Mouse (Mus musculus) cerebellum, postnatal 25 days (tissue): ENCODE data around the gene Xylt1.

Experiments
- DNase-seq, 2 experiments: peaks; one replicate each; pipeline ENCODE4 v3.0.0; 2021; ENCODE audit warnings: mixed read lengths in 2 of 2

Xylt1 gene

DNA sequence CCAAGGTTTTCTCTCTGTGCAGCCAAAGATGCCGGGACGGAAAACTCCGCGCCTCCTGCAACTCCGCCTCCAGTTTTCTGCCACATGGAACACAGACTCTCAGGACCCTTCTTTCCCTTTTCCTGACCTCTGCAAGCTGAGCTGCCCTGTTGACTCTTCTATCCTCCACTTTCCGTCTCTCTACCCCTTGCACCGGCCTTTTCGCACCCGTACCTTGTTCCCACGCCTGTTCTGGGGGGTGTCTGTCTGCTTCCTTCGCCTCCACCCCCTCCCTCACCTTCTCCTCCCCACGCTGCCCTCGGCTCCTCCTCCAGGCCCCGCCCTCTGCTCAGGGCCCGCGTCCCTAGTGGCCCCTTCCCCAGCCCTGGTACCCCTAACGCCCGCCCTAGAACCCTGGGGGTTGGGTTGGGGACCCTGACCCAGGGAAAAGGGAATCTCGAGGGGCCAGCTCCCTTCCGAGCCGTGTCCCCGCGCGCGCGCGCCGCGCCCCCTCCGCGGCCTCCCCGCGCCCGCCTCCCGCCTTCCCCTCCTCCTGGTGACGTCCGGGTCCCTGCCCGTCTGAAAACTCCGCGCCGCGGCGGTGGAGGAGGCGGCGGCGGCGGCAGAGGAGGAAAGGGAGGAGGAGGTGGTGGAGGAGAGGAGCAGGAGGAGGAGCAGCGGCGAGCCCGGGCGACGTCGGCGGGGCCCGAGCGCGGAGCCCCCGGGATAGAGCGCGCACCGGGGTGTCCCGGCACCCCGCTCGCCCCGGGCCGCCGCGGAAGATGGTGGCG, at the start of gene Xylt1:
Gene Xylt1 (plus strand): TSS at position 562 of the 770 bp plus-strand sequence.
- DNase-seq: peak; percentile 73 to 79

DNA sequence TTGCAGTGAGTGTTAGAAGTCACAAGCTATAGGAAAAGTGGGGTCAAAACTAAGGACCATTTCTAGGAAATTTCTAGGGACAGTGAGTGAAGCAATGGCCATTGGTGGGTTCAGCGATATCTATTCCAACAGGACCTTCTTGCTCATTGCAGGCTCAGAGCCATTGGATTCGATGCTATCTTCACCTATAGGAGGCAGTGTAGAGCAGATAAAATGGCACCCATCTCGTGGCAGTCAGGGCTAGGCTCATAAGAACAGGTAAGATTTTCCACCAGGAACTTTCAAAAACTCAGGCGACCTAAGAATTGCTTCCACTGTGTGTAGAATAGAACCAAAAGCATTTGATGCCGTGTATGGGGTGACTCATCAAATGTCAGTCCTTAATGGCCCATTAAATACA, 46.8 kb upstream of the Xylt1 start:
- DNase-seq: no peak

DNA sequence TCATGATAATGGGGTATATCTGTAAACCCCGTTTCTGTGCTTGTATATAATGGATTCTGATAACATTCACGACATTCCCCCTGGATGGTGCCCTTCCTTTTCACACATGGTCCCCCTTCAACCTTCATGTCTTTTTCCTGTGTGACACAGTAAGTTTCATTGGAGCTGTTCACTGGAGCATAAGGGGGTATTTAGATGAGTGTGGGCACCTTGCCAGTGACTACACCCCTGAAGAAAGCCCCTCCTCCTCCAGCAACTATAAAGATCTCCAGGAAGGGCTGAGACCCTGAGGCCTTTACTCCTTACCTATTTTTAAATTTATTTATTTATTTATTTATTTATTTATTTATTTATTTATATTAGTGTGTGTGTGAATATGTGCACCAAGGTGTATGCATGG, 24.5 kb upstream of the Xylt1 start:
- no peak for DNase-seq

DNA sequence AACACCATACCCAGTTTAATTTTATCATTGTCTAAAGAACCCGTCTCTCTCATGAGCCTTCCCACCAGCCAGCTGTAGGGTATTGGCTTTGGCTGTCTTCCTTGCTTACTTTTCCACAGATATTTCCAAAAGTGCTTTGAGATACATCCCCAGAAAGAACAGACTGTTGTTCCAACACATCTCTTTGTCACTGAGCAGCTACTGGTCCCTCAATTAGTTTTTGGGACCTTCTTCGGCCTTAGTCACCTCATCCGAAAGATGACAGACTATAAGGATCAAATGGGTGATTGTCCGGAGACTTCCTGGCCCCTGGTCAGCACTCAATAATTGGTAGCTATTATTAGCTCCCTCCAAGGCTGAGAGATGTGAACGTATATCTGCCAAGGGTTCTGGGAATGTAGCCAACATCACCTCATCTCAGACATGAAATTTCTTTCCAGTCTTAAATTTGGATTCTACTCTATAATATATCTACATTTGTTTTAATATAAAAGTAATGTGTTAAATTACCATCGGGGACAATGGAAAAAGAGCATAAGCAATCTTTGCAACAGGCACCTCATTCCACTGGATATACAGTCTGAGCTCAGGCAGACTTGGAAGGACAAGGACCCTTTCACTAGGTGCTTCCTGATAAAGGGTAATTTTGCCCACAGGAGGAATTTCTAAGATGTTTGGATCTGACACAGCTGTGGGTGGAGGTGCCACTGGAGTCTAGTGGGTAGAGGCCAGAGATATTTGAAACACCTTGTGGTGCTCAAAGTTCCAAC, 23.2 kb upstream of the Xylt1 start:
- no peak for DNase-seq

DNA sequence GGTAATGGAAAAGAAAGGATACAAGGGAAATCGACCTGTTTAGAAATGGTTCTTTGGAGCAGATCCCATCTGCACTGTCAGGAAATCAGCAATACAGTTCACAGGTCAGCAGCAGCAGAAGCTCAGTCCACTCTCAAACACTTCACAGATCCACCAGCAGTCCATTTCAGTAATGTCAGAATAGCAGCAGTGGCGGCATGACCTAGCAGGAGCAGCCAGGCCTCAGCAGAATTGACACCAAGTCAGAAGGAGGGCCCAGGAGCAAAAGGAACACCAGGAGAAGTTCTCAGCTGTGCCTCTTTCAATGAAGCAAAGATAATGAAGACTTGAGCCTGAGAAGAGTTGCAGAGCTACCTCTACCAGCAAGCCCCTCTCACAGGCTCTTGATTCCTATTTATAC, 19.5 kb upstream of the Xylt1 start:
- DNase-seq: no peak

DNA sequence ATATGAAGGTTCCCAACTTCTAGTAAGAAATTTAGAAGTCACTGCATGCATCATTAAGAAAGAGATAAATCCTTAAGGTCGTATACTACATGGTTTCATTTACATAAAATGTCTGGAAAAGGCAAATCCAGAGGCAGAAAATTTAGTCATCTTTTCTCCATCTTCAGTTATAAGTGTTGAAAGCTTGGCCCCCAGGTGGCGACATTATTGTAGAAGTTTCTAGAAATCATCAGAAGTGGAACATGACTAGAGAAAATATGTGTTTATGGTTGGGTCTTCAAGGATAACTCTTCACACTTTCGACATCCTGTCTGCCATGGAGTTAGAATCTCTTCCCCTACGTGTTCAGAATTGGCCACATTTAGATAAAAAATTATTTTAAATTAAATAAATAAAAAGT, 18.3 kb upstream of the Xylt1 start:
- DNase-seq: no peak

DNA sequence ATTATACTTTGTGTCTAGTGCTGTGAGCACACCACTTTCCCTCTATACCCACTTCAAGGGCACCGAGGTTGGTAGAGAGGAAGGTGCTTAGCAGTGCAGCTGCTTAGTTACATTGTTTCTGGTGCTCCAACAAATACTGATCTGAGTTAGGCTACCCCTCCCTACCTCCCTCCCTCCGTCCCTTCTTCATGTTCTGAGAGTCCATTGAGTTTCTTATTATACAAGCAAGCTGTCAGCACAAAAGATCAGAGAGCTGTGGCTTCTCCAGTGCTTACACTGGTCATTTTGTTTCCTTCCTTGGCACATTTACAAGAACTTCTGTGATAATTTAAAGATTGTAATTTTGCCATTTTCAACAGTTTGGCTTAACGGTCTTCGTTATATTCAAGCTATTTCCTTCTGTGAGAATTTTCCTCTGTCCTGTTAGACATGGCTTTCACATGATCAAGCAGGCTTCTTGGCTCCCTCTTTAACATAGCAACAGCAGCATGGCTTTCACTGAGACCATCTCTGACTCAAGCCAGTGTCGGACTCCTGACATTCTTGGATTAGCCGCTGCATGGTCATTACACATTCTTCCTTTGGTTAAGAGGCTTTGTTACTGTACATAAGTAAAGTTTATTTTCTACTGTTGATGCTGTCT, 12.0 kb upstream of the Xylt1 start:
- DNase-seq: no peak

DNA sequence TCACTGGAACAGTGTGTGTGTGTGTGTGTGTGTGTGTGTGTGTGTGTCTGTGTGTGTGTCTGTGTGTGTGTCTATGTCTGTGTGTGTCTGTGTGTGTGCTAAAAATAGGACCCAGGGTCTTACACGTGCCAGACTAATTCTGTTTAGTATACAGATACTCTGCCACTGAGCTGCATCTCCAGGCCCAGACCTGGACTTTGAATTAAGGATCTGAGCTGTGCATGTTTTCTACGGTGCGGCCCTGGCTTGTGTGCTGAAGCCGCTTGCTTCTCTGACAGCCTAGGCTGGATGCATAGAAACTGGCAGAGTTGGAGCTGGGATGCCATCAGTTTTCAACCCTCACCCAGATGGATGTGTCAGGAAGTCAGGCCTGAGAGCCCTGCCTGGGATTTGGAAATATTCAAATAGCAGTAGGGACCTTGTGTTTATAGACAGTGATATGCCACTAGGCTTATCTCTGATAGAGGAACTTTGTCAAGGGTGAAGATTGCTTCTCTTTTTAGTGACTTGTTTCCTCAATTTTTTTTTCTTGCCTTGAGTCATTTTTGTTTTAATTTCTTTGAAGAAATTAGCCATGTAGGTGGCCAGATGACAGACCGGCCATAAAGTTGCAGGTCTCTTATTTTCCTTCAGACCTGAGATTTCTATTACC, 11.4 kb upstream of the Xylt1 start:
- no peak for DNase-seq

DNA sequence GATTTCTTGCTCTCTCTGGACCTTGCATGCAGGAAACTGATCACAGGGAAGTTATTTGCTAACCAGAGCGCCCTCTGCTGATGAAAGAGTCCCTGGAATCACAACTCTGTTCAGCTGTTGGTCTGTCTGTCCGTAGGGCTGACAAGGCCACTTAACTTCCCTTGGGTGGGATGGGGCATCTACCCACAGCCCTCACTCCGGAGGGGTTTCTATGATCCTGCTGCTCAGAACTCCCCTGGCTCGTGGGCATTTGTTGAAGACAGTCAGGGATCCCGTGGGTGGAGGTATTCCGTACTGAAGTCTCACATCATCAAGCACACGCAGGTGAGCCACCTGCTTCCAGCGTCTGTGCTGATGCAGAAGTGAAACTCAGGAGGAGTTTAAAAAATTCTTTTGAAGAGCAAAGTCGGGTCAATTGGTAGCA, 4.9 kb upstream of the Xylt1 start:
- DNase-seq: peak; percentile 24 to 65

DNA sequence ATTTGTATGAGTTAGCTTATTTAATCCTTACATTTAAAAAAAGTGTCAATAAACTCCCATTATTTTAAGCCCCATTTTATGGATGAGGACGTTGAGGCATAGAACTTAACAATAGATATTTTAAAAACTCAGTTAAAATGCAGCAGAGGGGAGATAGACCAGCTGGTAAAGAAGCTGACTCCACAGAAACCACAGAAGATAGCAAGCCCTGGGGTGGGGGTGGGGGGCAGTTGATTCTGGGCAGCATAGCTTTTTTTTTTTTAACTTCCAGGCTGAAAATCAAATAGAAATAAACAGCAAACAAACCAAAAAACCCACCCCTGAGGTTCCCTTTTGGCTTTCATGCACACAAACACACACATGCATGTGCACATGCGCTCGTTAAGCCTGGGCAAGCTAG, 3.6 kb upstream of the Xylt1 start:
- DNase-seq: no peak

DNA sequence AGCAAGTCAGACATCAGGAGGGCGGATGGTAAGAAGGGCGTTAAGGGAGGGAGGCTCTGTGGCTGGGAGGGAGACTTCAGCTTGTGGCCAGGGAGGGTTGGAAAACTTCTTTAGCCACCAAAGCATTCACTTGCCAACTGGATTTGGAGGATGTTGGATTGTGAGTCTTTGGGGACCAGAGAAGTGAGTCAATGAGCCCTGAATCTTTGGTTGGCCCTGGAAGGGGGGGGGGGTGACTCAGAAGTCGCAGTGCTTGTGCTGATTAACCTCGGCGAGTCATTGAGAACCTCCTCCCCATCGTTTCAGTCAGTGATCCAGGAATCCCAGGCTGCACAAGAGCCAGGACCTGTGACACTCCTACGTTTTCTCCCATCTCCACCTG, 752 bp upstream of the Xylt1 start:
- no peak for DNase-seq

DNA sequence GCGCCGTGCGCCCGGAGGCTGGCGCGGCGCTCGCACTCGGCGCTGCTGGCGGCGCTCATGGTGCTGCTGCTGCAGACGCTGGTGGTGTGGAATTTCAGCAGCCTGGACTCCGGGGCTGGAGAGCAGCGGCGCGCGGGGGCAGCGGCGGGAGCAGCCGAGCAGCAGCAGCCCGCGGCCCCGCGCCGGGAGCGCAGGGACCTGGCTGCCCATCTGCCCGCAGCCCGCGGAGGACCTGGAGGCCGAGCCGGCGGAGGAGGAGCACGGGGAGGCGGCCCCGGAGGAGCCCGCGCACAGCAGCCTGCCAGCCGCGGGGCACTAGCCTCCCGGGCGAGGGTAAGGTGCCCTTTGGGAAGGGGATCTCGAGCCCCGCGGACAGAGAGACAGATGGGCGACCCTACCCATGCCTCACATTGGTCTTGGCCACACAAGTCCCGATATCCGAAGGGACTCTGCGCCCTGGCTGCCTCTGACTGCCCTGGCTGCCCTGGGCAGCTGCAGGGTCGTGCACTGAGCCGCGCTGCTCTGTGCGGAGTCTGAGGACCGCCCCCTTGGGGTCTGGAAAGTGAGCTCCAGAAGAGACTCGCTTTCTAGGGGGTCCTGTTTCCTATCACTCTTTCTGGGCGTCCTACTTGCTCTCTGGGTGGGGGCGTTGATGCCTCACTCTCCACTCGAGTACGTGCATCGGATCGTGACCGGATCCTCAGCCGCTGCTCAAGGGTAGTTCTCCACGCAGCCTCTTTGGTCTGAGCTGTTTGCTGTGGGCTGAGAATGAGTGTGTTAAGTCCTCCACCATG, 606 bp downstream of the Xylt1 start:
- peak in 1 of 2 experiments; percentile 54 for DNase-seq

DNA sequence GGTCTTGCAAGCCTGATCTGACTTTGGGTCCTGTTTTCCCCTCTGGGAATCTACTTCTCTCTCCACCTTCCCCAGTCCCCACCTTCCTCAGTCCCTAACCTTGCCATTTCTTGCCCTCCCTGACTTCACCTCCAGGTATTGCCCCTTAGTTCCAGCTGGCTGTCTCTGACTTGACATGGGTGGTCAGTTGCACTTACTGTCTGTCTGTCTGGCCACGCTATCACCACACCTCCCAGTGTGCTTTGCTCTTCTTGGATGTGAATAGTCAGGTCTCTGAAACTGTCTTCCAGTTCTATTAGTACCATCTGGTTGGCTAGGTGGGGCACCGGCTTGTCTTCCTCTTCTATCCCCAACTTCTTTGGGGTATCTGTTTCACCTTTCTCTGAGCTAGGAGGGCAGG, 1.2 kb downstream of the Xylt1 start:
- DNase-seq: no peak

DNA sequence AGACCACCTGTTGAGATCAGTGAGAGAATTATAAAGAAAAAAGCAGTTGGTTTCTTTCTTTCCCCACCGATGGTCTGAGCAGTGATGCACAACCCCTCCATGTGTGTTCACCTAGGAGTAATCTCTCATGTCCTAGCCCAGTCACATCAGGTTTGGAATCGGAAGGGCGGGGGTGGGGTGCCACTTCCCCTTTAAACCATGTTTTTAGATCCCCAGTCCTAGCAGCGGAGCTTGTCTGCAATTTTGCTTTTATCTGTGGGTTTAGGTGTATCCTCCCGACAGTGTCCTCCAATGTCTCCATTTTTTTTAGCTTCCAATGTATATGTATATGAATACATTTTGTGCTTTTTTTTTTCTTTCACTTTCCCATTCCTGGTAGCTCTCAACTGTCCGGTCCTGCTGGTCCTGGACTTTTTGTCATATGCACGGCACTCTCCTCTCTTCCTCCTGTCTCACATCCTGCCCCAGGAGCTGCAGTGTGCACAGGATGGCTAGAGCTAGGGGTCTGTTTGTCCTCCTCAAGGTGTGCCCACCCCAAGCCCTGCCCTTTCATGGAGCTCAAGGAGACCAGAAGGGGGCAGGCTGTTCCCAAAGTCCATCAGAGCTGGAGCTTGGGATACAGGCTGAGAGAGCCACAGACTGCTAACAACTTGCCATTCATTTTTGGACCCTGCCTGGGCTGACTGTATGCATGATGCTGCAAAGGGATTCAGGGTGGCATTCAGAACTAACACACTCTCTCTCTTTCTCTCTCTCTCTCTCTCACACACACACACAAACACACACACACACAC, 2.6 kb downstream of the Xylt1 start:
- peak in 1 of 2 experiments; percentile 40 for DNase-seq

DNA sequence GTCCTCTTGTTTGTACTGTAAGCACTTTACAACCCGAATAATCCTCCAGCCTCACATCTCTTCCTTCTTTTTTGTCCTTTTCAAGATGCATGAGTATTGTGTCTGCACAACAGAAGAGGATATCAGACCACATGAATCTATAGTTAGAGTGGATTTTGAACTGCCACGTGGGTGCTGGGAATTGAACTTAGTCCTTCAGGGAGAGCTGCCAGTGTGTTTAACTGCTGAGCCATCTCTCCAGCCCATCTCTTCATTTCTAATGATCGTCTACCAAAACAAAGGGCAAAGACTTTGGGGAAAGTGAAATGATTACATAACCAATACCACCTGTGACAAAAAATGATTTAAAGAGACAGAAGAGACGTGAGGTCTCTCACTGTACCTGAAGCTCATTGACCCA, 5.6 kb downstream of the Xylt1 start:
- no peak for DNase-seq

DNA sequence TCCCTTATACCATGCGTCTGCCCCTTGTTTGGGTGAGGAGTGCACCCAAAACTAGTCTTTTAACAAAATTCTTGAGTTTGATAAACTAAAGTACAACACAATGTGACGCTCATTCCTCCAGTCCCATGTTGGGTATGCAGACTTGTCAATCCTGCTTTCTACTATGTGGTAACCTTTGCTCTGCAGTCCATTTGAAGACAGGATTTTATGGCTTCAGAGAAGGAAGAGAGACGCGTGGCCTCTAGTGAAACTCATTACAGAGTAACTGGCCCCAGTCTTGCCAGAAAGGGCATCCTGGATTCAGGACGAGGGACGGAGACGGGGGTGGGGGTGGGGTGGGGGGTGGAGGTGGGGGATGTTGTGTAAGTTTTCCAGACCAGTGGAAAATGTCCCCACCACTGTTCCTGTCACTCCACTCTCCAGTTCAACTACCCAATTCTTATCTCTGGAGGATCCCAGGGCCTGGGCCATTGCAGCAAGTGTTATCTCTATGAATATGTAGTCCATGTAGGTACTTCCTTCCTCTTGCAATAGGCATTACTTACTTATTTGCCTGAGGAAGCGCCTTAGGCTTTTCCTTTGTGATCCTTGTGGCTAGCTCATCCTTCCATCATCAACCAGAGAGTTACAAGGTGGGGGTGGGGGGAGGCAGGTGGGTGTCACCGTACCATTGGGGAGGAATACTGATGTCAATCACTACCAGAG, 7.7 kb downstream of the Xylt1 start:
- DNase-seq: no peak

DNA sequence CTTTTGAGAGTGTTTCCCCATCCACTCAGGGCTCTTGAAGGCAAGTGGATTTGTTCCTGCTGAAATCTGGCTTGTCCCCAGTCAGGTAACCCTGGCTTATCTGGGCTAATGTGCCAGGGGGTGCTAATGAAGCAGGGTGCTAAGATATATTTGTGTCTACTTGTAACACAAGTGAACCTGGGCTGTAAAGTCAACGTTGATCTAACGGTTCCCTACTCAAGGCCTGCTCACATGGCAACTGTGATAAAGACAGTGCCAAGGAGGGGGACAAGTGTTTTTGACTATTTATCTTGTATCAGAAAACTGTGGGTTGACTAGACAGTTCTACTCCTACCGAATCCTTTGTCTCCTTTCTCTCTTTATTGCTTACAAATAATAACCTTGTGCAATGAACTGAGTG, 8.3 kb downstream of the Xylt1 start:
- no peak for DNase-seq

DNA sequence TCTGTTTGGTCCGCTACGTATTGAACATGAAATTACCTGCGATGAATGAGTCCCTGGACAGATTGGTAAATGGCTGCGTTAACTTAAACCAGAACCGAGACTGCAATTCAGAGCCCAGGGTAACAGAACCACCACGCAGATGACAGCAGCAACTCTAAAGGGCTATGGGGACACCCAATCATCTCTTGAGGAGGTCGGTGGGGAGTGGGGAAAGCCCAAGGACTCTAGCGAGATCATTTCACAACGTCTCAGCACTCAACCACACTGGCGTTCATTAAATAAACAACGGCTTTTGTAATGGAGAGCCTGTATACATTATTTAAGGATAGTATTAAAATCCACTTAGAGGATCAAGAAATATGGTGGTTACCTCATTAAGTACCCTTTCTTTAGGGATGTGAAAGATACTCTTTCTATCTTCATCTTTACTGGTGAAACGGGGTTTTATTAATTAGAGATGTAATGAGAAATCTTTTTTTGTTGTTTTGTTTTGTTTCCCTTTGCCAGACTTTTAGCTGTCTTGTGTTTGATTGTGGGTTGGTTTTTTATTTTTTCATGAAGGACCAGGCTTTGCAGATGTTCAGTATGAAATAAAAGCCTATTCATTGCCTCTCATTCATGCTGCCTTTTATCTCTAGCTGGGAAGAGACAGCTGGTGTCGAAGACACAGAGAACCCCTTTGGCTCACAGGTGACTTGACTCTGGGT, 12.2 kb downstream of the Xylt1 start:
- DNase-seq: no peak

DNA sequence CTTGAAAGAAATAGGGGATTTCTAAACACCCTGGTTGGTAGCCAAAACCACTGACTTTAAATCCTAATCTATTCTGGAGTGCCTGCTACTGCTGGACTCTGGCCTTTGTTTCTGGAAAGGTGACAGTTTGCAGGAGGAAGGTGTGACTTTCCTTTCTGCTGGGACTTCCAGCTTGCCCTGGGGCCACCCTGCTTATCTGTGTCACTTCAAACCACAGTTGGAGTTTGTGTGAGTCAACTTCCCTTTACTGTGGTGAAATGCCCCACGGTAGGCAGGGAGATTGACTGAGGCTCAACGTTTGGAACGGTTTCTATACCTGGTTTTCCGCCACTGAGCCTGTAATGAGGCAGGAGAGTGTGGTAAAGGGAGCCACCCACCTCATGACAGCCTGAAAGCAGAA, 13.2 kb downstream of the Xylt1 start:
- no peak for DNase-seq

DNA sequence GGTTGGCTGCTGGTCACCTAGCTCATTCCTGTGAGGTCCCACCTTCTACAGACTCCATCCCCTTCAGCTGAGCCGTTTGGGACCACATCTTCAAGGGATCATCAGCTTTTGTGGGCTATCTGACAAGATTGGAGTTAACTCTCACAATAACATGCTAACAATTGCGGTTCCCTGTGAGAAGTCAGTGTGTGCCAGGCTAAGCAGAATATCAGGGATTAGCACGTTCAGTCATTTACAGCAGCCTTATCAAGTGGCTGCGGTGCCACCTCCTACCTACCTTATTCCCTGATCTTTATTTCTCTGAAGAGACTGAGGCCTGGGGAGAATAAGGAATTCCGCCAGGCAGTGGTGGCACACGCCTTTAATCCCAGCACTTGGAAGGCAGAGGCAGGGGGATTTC, 13.6 kb downstream of the Xylt1 start:
- DNase-seq: no peak
